Mouse (Mus musculus): ENCODE measurements at regions not wholly inside any gene's neighbourhood (a gene's known extent, or its start where the extent isn't known, plus 50 kb on each side); places are given as distances from the start of the nearest gene placed in this dataset.

- H3K9me3 ChIP-seq (replicated peaks; ENCODE audit: control insufficient read depth, low read length): no peaks in the 10 kb centered on the region
- no peak overlapping the region for H3K4me3 ChIP-seq (ENCODE audit: low read depth, low read length)
- TF ChIP-seq CTCF (IDR thresholded peaks at IDR 0.05; ENCODE audit: low read depth): no peak
- no peaks in the 10 kb centered on the region for H3K4me1 ChIP-seq (ENCODE audit: control insufficient read depth, insufficient read depth)
- no peak overlapping the region for H3K9ac ChIP-seq (replicated peaks; ENCODE audit: low read depth, low read length)
- no peak overlapping the region for H3K4me2 ChIP-seq (ENCODE audit: low read depth, low read length)
- DNase-seq (ENCODE audit: low spot score) (no peak), ATAC-seq (ENCODE audit: insufficient read depth, low read depth) (no peak)
- WGBS: 70% methylated on average over 2 of the region's 2 CpGs
- H3K27ac ChIP-seq (ENCODE audit: low read depth): no peak overlapping the region
- H3K36me3 ChIP-seq (replicated peaks; ENCODE audit: control insufficient read depth, insufficient read depth, low read length): no peaks in the 10 kb centered on the region
- H3K27me3 ChIP-seq (ENCODE audit: control insufficient read depth, insufficient read depth, low read length): no peaks in the 10 kb centered on the region
Measured at GRCm38 (mm10) chr6:81655205-81655604, 268.3 kb upstream of the Gcfc2 start.

DNA sequence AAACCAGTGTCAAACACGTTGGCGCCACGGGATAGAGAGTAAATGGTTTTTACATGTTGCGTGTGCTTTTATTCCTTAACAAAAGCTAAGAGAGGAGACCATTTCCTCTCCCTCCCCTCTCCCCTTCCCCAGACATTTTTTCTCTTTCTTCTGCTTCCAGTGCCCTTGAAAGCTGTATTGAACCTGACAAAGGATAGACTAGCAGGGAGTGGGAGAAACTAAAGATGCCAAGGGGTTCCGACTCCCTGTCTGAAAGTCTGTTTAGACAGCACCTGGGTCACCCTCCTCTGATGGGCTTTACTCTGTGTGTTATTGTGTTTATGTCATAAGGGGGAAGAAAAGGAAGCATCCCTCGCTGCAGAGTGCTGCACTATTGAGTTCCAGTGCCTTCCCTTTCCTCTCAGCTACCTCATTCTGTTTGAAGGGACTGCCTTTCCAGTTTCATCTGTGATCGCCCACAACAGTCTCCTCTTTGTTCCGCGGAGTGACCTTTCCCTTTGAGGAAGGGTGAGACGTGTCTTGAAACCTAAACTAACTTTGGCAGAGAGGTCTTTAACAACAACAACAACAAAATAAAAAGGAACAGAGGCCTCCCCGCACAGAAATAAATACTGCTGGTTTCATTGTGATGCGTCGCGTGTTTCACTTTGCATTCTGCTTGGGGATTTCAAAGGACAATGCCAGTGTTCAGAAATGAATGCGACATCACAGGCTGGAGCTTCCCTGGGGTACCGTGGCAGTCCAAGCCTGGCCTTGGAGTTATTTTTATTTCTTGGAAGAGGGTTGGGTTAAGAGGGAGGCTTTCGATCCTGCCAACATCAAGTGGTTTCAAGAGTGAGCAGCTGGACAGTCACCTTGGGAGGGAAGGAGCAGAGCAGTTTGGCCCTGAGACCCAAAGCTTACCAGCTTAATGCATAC, 262.7 kb upstream of the Gcfc2 start:
- Histone ChIP-seq H3K36me3 (replicated peaks; ENCODE audit: control insufficient read depth, insufficient read depth, low read length) (no peaks in the 10 kb centered on the region), H3K4me1 (ENCODE audit: control insufficient read depth, insufficient read depth) (no peaks in the 10 kb centered on the region), H3K4me2 (ENCODE audit: low read depth, low read length) (peak overlapping the region; percentile 23; the same call in 1 of the 2 replicates), H3K4me3 (ENCODE audit: low read depth, low read length) (no peak overlapping the region), H3K27me3 (ENCODE audit: control insufficient read depth, insufficient read depth, low read length) (no peaks in the 10 kb centered on the region), H3K27ac (ENCODE audit: low read depth) (no peak overlapping the region), H3K9ac (replicated peaks; ENCODE audit: low read depth, low read length) (no peak overlapping the region), H3K9me3 (replicated peaks; ENCODE audit: control insufficient read depth, low read length) (no peaks in the 10 kb centered on the region)
- TF ChIP-seq EP300 (IDR thresholded peaks at IDR 0.05; ENCODE audit: low read depth): no peak
- no peak for TF ChIP-seq CTCF (IDR thresholded peaks at IDR 0.05; ENCODE audit: low read depth)
- ATAC-seq (ENCODE audit: insufficient read depth, low read depth) (peak; percentile 51; the same call in 1 of the 2 replicates), DNase-seq (ENCODE audit: low spot score) (no peak)
- 61% methylated on average over 17 of the region's 17 CpGs for WGBS

DNA sequence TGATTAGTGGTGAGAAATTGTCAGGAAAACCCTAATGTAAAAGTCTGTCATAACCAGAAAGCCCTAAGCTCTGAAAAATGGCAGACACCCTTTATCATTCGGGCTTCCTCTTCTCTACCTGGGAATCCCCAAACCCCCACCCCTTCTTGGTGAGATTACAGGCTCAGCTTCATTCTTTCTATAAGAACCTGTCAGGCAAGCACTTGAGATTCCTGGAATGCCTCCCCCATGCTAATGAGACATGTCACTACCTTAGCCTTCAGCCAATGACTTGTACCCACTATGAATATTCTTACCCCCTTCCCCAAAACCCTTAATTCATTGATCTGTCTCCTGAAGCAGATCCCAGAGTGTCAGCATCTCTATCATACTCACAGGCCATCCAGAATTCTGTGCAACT, 254.5 kb upstream of the Gcfc2 start:
- Histone ChIP-seq H3K9me3 (replicated peaks; ENCODE audit: control insufficient read depth, low read length) (no peaks in the 10 kb centered on the region), H3K4me3 (ENCODE audit: low read depth, low read length) (no peak overlapping the region), H3K9ac (replicated peaks; ENCODE audit: low read depth, low read length) (no peak overlapping the region), H3K27ac (ENCODE audit: low read depth) (no peak overlapping the region), H3K27me3 (ENCODE audit: control insufficient read depth, insufficient read depth, low read length) (no peaks in the 10 kb centered on the region), H3K36me3 (replicated peaks; ENCODE audit: control insufficient read depth, insufficient read depth, low read length) (no peaks in the 10 kb centered on the region), H3K4me2 (ENCODE audit: low read depth, low read length) (no peak overlapping the region), H3K4me1 (ENCODE audit: control insufficient read depth, insufficient read depth) (no peaks in the 10 kb centered on the region)
- TF ChIP-seq CTCF (IDR thresholded peaks at IDR 0.05; ENCODE audit: low read depth) (no peak), EP300 (IDR thresholded peaks at IDR 0.05; ENCODE audit: low read depth) (no peak)
- ATAC-seq (ENCODE audit: insufficient read depth, low read depth): no peak
- DNase-seq (ENCODE audit: low spot score): no peak
- WGBS: 32% methylated on average over 1 of the region's 1 CpGs

GRCm38 (mm10) chr6:81673316-81673715, 250.2 kb upstream of the Gcfc2 start:
- no peak for ATAC-seq (ENCODE audit: insufficient read depth, low read depth)
- DNase-seq (ENCODE audit: low spot score): no peak
- H3K27me3 ChIP-seq (ENCODE audit: control insufficient read depth, insufficient read depth, low read length): no peaks in the 10 kb centered on the region
- no peaks in the 10 kb centered on the region for H3K36me3 ChIP-seq (replicated peaks; ENCODE audit: control insufficient read depth, insufficient read depth, low read length)
- H3K27ac ChIP-seq (ENCODE audit: low read depth): no peak overlapping the region
- TF ChIP-seq EP300 (IDR thresholded peaks at IDR 0.05; ENCODE audit: low read depth): no peak
- no peak for TF ChIP-seq CTCF (IDR thresholded peaks at IDR 0.05; ENCODE audit: low read depth)
- no peaks in the 10 kb centered on the region for H3K4me1 ChIP-seq (ENCODE audit: control insufficient read depth, insufficient read depth)
- no peak overlapping the region for H3K9ac ChIP-seq (replicated peaks; ENCODE audit: low read depth, low read length)
- no peak overlapping the region for H3K4me3 ChIP-seq (ENCODE audit: low read depth, low read length)
- H3K9me3 ChIP-seq (replicated peaks; ENCODE audit: control insufficient read depth, low read length): no peaks in the 10 kb centered on the region
- 67% methylated on average over 2 of the region's 2 CpGs for WGBS
- H3K4me2 ChIP-seq (ENCODE audit: low read depth, low read length): no peak overlapping the region

DNA sequence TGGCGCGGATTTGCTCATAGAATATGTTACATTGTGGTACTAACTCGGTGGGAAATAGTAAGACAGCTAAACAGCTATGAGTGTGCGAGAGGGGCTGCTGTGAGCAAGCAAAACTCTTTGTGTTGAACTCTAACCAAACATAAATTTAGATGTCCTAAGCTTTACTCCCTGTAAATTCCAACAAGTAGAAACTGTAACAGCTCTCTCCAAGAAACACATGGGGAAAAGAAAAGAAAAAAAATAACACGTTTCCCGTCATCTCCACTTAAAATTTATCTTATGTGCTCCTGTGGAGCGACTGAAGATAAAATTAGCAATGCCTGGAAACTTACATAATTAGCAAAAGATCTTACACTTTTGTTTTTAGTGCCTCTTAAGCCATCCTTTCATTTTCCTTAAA, 226.2 kb upstream of the Gcfc2 start:
- no peaks in the 10 kb centered on the region for H3K9me3 ChIP-seq (replicated peaks; ENCODE audit: control insufficient read depth, low read length)
- ATAC-seq (ENCODE audit: insufficient read depth, low read depth) (no peak), DNase-seq (ENCODE audit: low spot score) (no peak)
- no peak overlapping the region for H3K9ac ChIP-seq (replicated peaks; ENCODE audit: low read depth, low read length)
- no peaks in the 10 kb centered on the region for H3K27me3 ChIP-seq (ENCODE audit: control insufficient read depth, insufficient read depth, low read length)
- H3K4me1 ChIP-seq (ENCODE audit: control insufficient read depth, insufficient read depth): no peaks in the 10 kb centered on the region
- no peak overlapping the region for H3K27ac ChIP-seq (ENCODE audit: low read depth)
- H3K4me2 ChIP-seq (ENCODE audit: low read depth, low read length): no peak overlapping the region
- H3K36me3 ChIP-seq (replicated peaks; ENCODE audit: control insufficient read depth, insufficient read depth, low read length): no peaks in the 10 kb centered on the region
- TF ChIP-seq EP300 (IDR thresholded peaks at IDR 0.05; ENCODE audit: low read depth): no peak
- no peak for TF ChIP-seq CTCF (IDR thresholded peaks at IDR 0.05; ENCODE audit: low read depth)
- whole genome bisulfite sequencing: 62% methylated on average over 7 of the region's 7 CpGs
- H3K4me3 ChIP-seq (ENCODE audit: low read depth, low read length): no peak overlapping the region

- Histone ChIP-seq H3K4me1 (ENCODE audit: control insufficient read depth, insufficient read depth) (no peaks in the 10 kb centered on the region), H3K36me3 (replicated peaks; ENCODE audit: control insufficient read depth, insufficient read depth, low read length) (no peaks in the 10 kb centered on the region), H3K27me3 (ENCODE audit: control insufficient read depth, insufficient read depth, low read length) (no peaks in the 10 kb centered on the region), H3K4me2 (ENCODE audit: low read depth, low read length) (no peak overlapping the region), H3K27ac (ENCODE audit: low read depth) (no peak overlapping the region), H3K4me3 (ENCODE audit: low read depth, low read length) (no peak overlapping the region), H3K9ac (replicated peaks; ENCODE audit: low read depth, low read length) (no peak overlapping the region), H3K9me3 (replicated peaks; ENCODE audit: control insufficient read depth, low read length) (no peaks in the 10 kb centered on the region)
- no peak for TF ChIP-seq EP300 (IDR thresholded peaks at IDR 0.05; ENCODE audit: low read depth)
- TF ChIP-seq CTCF (IDR thresholded peaks at IDR 0.05; ENCODE audit: low read depth): no peak
- WGBS: 67% methylated on average over 3 of the region's 3 CpGs
- ATAC-seq (ENCODE audit: insufficient read depth, low read depth) (no peak), DNase-seq (ENCODE audit: low spot score) (no peak)
Measured at GRCm38 (mm10) chr6:81698173-81698572, 225.3 kb upstream of the Gcfc2 start.

Measured in heart, postnatal 0 days (tissue).